Mouse (Mus musculus) spleen, adult 2 months (tissue): Measurements from ENCODE around the gene Arpc5. TPM values are rescaled to one million over a fixed set of nuclear protein-coding genes. Genes with fewer than 3 reads are reported as not detected.
A peak's percentile ranks its signal among the peaks of the same experiment; 100 is the strongest.

Experiments used
- DNase-seq, 2 experiments: peaks; one replicate each; pipeline versions ENCODE4 v3.0.0 to v3.0.0-alpha.2; 2012 to 2021; ENCODE audit warnings: low spot score in 2 of 2, low read depth in 1 of 2
- H3K27ac ChIP-seq: fragments of 200-500 bp; 2 replicates; pipeline ENCODE4 v1.5.1; 2012; ENCODE audit warnings: low read length, inconsistent platforms; ENCODE audit not compliant: insufficient read depth
- H3K27me3 ChIP-seq: fragments of 200-500 bp; 2 replicates; pipeline ENCODE4 v1.6.1; 2012; ENCODE audit warnings: mild to moderate bottlenecking, moderate library complexity, low read length, inconsistent platforms; ENCODE audit not compliant: control insufficient read depth, insufficient read depth
- H3K36me3 ChIP-seq: fragments of 200-500 bp; 2 replicates; pipeline ENCODE4 v1.6.1; 2012; ENCODE audit warnings: mild to moderate bottlenecking, low read length, inconsistent platforms; ENCODE audit not compliant: control insufficient read depth, insufficient read depth
- H3K4me1 ChIP-seq: fragments of 200-500 bp; 2 replicates; pipeline ENCODE4 v1.6.1; 2011; ENCODE audit warnings: inconsistent platforms; ENCODE audit not compliant: control insufficient read depth, insufficient read depth, insufficient read length
- H3K4me3 ChIP-seq: fragments of 200-500 bp; 2 replicates; pipeline ENCODE4 v1.5.1; 2011; ENCODE audit warnings: mild to moderate bottlenecking, inconsistent platforms; ENCODE audit not compliant: insufficient read depth, insufficient read length; ENCODE audit errors: extremely low read depth
- CTCF ChIP-seq: fragments of 200-500 bp; IDR thresholded peaks from 2 replicates; pipeline ENCODE4 v1.5.1; 2011; ENCODE audit warnings: mild to moderate bottlenecking, inconsistent platforms; ENCODE audit not compliant: insufficient read depth, insufficient read length, insufficient replicate concordance; ENCODE audit errors: extremely low read depth
- POLR2A ChIP-seq: fragments of 200-500 bp; IDR thresholded peaks from 2 replicates; pipeline ENCODE4 v1.6.1; 2011; ENCODE audit warnings: low read depth, low read length, inconsistent platforms
- WGBS: fragments of 180-500 bp; shearing (Covaris S2); methylation state at CpG from one replicate; pipeline ENCODE4 v1.1.7; 2018; 5-methylcytosine and 5-hydroxymethylcytosine counted together
- polyA plus RNA-seq: library from polyadenylated mRNA; depleted of rRNA; stranded (reverse); fragments of >200 nt; gene quantifications from 2 replicates; pipeline ENCODE4 v1.2.3, GENCODE M21; 2012

The Arpc5 gene
- polyA plus RNA-seq, 1 experiment, result 91.9 TPM

DNA sequence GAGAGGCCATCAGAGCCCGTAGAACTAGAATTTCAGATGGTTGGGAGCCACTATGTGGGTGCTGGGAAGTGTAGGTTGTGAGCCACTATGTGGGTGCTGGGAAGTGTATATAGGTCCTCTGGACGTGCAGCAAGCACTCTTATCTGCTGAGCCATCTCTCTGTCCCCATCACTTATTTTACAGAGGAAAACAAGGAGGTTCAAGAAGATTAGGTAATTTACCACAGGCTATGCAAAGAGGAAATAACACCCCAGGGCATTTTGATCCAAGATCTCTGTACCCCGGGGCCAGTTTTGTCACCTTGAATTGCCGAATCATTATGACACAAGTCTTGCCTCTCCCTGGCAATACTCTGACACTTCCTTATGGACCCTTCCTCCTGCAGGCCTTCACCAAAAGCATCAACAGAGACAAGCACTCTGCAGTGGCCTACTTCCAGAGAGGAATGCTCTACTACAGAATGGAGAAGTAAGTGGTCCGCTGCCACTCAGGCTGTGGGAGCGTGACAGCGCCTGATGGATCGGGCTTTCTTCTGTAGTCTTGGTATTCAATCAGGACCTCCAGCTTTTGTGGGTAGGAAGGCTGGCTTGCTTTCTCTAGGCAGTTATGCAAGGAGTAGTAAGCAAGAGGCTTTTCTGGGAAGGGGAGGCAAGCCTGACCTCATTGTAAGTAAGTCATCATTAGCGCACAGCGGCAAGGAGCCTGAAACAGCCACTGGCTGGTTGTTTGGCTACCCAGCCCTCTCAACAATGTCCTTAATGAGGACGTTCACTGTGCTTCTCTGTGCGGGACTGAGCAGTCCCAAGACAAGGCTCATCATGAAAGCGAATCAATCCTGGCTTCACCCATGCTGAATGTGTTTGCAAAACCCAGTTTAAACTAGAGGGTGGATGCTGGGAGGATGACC, 44.4 kb downstream of the Arpc5 start:
- peaks cover 8% of the 10 kb centered on the region for H3K36me3 ChIP-seq

DNA sequence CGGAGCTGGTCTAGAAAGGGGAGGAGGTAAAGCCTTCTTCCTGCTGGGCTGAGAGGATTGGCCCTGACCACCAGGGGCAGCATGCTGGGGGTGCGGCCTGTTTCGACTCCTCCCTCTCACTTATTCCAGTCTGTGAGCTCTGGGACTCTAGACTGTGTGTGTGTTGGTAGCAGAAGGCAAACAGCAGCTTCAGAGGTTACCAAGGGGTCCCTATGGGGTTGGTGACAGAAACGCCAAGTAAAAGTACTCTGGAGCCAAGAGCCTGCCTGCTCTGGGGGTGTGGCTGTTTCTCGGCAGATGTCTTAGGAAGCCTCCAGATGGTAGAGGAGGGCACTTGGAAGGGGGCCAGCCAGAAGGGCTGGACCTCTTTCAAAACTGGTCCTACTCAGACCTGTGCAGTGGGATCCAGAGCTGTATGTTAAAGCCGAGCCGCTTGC, 48.9 kb downstream of the Arpc5 start:
- DNase-seq, result peak in 1 of 2 experiments; percentile 18
- Histone ChIP-seq H3K4me1 (peaks cover 35% of the 10 kb centered on the region; the same call in 1 of the 2 replicates), H3K36me3 (peaks cover 10% of the 10 kb centered on the region), H3K27ac (no peak overlapping the region; the same call in 1 of the 2 replicates), H3K27me3 (no peaks in the 10 kb centered on the region), H3K4me3 (no peak overlapping the region)
- TF ChIP-seq POLR2A (no peak), CTCF (no peak)
- 67% methylated on average over 7 of the region's 7 CpGs for WGBS

More for the DNA sequence above, 44.4 kb downstream of the Arpc5 start:
- H3K27me3 ChIP-seq, result no peaks in the 10 kb centered on the region
- no peak overlapping the region for H3K4me3 ChIP-seq
- WGBS, result 82% methylated on average over 13 of the region's 13 CpGs
- no peak overlapping the region for H3K27ac ChIP-seq
- no peak for DNase-seq
- TF ChIP-seq CTCF, result no peak
- no peak for TF ChIP-seq POLR2A
- H3K4me1 ChIP-seq, result peaks cover 20% of the 10 kb centered on the region; the same call in 1 of the 2 replicates

DNA sequence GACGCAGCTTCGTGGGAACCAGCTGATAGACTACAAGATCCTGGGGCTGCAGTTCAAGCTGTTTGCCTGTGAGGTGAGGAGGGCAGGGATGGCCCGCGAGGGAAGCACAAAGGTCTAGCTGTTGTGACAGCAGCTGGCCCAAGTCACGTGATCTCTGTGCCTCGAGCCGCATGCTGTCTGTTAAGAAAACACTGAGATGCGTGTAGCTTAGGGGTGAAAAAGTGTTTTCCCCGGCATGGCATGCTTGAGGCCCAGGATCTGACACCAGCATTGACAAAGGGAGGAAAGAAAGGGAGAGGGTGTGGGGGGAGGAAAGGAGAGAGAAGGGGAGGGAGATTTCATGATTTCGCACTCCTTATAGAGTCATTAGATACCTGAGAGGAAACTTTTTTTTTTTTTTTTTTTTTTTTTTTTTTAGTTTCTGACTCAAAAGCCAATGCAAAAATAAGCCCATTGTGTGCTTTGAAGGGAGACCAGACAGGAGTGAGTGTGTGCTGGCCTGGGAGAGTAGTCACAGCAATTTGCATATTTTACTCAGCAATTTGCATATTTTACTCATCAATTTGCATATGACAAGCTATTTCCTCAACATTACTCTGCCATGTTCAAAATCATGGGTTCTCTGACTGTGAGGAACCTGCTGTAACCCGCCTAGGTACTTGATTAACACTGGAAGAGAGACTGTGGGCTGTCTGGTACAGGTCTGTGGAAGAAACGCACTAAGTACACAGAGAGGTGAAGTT, 50.9 kb downstream of the Arpc5 start:
- 58% methylated on average over 12 of the region's 12 CpGs for WGBS
- H3K4me3 ChIP-seq, result no peak overlapping the region
- peak; percentile 25 to 84 for DNase-seq
- peak overlapping the region; percentile 86 for H3K27ac ChIP-seq
- TF ChIP-seq CTCF (no peak), POLR2A (no peak)
- peaks cover 15% of the 10 kb centered on the region for H3K36me3 ChIP-seq
- H3K27me3 ChIP-seq, result no peaks in the 10 kb centered on the region
- peaks cover 35% of the 10 kb centered on the region for H3K4me1 ChIP-seq

DNA sequence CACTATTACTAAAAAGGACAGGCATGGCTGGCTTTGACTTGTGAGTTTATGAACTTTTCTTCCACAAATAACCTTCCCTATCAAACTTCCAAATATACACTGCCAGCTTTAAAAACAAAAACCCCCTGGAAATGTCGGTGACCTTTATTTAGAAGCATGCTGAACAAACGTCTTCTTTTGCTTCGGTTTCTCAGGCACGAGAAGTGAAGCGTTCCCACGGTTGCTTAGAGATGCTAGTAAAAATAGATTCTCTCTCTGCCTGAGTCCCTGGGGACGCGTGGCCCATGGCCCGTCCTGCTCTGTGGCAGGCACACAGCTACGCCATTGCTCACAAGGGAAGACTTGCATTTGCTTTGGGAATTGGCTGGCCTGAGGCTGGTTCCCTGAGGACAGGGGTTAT, 51.5 kb downstream of the Arpc5 start:
- Histone ChIP-seq H3K4me3 (no peak overlapping the region; the same call in 1 of the 2 replicates), H3K27ac (peak overlapping the region; percentile 96), H3K4me1 (peaks cover 35% of the 10 kb centered on the region), H3K36me3 (peaks cover 16% of the 10 kb centered on the region; the same call in 1 of the 2 replicates), H3K27me3 (no peaks in the 10 kb centered on the region)
- WGBS, result 39% methylated on average over 10 of the region's 10 CpGs
- TF ChIP-seq POLR2A, result no peak
- no peak for TF ChIP-seq CTCF
- peak; percentile 71 to 79 for DNase-seq

DNA sequence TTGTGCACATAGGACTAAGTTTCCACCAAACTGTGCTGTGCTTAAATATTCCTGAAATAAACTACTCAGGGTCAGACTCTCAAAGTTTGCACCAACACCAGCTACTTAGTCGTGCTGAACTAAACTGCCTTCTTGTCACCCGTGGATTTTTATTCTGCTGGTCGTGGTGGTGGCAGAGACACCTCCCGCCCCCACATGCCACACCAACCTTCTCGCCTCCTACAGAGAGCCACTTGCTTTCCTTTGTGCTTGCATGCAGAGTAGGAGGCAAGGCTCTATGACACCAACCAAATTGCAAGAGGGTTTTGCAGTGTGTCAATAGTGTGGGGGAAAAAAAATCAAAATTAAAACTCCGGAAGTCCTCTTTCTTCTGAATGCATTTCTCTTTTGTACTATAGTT, 53.2 kb downstream of the Arpc5 start:
- Histone ChIP-seq H3K4me3 (no peak overlapping the region), H3K27me3 (no peaks in the 10 kb centered on the region), H3K36me3 (peaks cover 25% of the 10 kb centered on the region; the same call in 1 of the 2 replicates), H3K27ac (no peak overlapping the region), H3K4me1 (peaks cover 32% of the 10 kb centered on the region)
- DNase-seq, result no peak
- 64% methylated on average over 6 of the region's 6 CpGs for WGBS
- TF ChIP-seq CTCF, result no peak
- no peak for TF ChIP-seq POLR2A

DNA sequence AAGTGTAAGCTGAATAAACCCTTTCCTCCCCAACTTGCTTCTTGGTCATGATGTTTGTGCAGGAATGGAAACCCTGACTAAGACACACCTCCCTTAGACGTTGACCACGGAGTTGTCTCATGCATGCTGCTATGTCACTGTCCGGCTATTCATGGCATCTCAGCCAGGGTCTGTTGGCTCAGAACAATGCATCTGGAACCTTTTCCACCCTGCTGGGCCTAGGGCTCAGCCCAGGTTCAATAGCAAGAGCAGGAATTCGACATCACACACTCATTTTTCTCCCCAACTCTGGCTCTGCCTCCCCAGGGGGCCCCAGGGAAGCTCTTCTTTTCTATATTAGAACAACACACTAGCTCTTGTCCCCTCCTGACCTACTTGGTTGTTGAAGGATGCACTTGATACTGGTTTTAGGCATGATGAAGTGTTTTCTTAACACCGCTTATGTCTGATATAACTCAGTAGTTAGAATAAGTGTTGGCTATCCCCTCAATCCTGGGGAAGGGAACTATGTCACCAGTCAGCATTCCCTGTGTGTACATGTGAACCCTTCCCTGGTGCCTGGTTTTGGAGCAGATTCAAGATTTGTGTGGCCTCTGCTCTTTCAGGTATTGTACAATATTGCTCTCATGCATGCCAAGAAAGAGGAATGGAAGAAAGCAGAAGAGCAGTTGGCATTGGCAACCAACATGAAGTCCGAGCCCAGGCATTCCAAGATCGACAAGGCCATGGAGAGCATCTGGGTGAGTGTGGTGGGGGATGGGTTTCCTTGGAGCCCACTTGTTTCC, 54.8 kb downstream of the Arpc5 start:
- Histone ChIP-seq H3K4me3 (no peak overlapping the region), H3K36me3 (peaks cover 33% of the 10 kb centered on the region), H3K27ac (no peak overlapping the region), H3K27me3 (no peaks in the 10 kb centered on the region), H3K4me1 (peaks cover 27% of the 10 kb centered on the region)
- DNase-seq, result no peak
- TF ChIP-seq CTCF (no peak), POLR2A (no peak)
- 88% methylated on average over 7 of the region's 7 CpGs for WGBS
